In the genomic region with DNA sequence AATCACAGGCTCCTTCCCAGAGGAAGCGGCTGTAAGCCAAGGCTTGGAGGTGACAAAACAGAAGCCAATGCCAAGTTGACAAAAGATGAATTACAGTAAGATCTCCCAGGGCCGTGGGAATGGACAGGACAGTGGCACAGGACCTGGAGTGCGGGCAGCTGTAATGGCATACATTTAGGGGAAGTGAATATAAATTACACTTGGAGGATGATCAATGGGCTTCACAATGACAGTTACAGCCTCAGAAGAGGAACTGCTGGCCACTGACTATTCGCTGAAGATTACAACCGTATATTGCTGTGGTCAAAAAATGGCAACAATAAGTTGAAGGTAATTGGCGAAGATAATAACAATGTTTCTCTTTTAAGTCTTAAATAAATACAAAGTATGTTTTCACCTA, we compare ENCODE assay signal across 21 mouse cellular contexts.
A peak's percentile ranks its signal among the peaks of the same experiment; 100 is the strongest.
DNase-seq lines count a peak whose midpoint lies in the region; ATAC-seq lines count a peak whose summit lies in the region.
"Had no signal": no experiment of that assay in that cellular context is flagged by ENCODE, and none has a peak within 500 bp of the region (broad histone marks: within the 10 kb centered on the region; RNA-seq: fewer than 3 reads in every experiment).

No protein-coding gene starts in this region.

- peak; percentile 61 for ATAC-seq in megakaryocyte, adult 5-6 weeks (ENCODE audit: poor library complexity, severe bottlenecking)
- ATAC-seq: forebrain, embryonic 14.5 days; forebrain, postnatal 0 days; hindbrain, embryonic 16.5 days; inflammation-experienced regulatory T-cells, adult 6 months; intestine, embryonic 16.5 days; Patski had no signal

- DNase-seq in adrenal gland, postnatal 10 days, result peak; percentile 21
- no peak for DNase-seq in adrenal gland, adult 8-10 months
- peak; percentile 19 for DNase-seq in adipocyte (ENCODE audit: low spot score)
- DNase-seq in adrenal gland, postnatal 36 days, result peak; percentile 10 to 18
- no peak for DNase-seq in right cerebral cortex, adult 2 months (ENCODE audit: low spot score in 2 of 2)
- DNase-seq in spleen, postnatal 14 days (ENCODE audit: low spot score in 2 of 2), result no peak
- DNase-seq: B cell, adult 2 months; cerebellum, adult 18-20 months; cerebellum, adult 9-10 months; cerebellum, postnatal 14 days; forebrain, postnatal 0 days; gastrocnemius, postnatal 25 days; heart, postnatal 10 days; heart, postnatal 36 days; kidney, adult 18-20 months had no signal

Comparison
In these comparisons a context has a peak if more than half of its experiments do, and no peak if none do; other contexts are left out.
1. DNase-seq: peak in adrenal gland, postnatal 10 days (single experiment), adipocyte (single experiment) and adrenal gland, postnatal 36 days (2 of 2); none in adrenal gland, adult 8-10 months (single experiment), right cerebral cortex, adult 2 months (0 of 2) and spleen, postnatal 14 days (0 of 2).